Mouse (Mus musculus) stomach, embryonic 14.5 days (tissue): ENCODE measurements around the gene 2810006K23Rik. TPM values are rescaled to one million over a fixed set of nuclear protein-coding genes. Genes with fewer than 3 reads are reported as not detected.

ENCODE experiments used
- ATAC-seq: fragments of 200-750 bp; cut with Nextera tagmentation; 2 replicates; pipeline ENCODE4 v1.8.0; 2017; ENCODE audit warnings: low read depth, moderate TSS enrichment; ENCODE audit not compliant: insufficient number of reproducible peaks, insufficient read depth, low FRiP score
- H3K27ac ChIP-seq: fragments of 300-500 bp; sonication (generic); 2 replicates; pipeline ENCODE4 v1.5.1; 2014; ENCODE audit warnings: mild to moderate bottlenecking, low read length, moderate library complexity, mixed read lengths
- H3K27me3 ChIP-seq: fragments of 300-500 bp; sonication (generic); 2 replicates; pipeline ENCODE4 v1.6.1; 2014; ENCODE audit warnings: low read length, control low read depth, mixed read lengths; ENCODE audit not compliant: control insufficient read depth, insufficient read depth
- H3K36me3 ChIP-seq: fragments of 300-500 bp; sonication (generic); 2 replicates; pipeline ENCODE4 v1.6.1; 2014; ENCODE audit warnings: mild to moderate bottlenecking, control low read depth, low read length, moderate library complexity, mixed read lengths; ENCODE audit not compliant: control insufficient read depth, insufficient read depth
- H3K4me1 ChIP-seq: fragments of 300-500 bp; sonication (generic); 2 replicates; pipeline ENCODE4 v1.6.1; 2014; ENCODE audit warnings: low read length, control low read depth, mixed read lengths; ENCODE audit not compliant: control insufficient read depth, insufficient read depth
- H3K4me2 ChIP-seq: fragments of 300-500 bp; sonication (generic); replicated peaks from 2 replicates; pipeline ENCODE4 v1.6.1; 2014; ENCODE audit warnings: low read depth, low read length, control low read depth
- H3K4me3 ChIP-seq: fragments of 300-500 bp; sonication (generic); 2 replicates; pipeline ENCODE4 v1.5.1; 2014; ENCODE audit warnings: low read depth, low read length, control low read depth
- H3K9ac ChIP-seq: fragments of 300-500 bp; sonication (generic); replicated peaks from 2 replicates; pipeline ENCODE4 v1.6.1; 2014; ENCODE audit warnings: low read depth, mild to moderate bottlenecking, control low read depth, low read length, moderate library complexity, mixed read lengths
- H3K9me3 ChIP-seq: fragments of 300-500 bp; sonication (generic); 2 replicates; pipeline ENCODE4 v1.6.1; 2016; ENCODE audit warnings: low read depth, low read length, control low read depth; ENCODE audit not compliant: control insufficient read depth
- WGBS: fragments of 180-500 bp; shearing (Covaris S2); extraction: QIAGEN DNeasy Blood & Tissue Kit; methylation state at CpG from one replicate; pipeline ENCODE4 v1.1.7; 2014; 5-methylcytosine and 5-hydroxymethylcytosine counted together
- polyA plus RNA-seq: library from polyadenylated mRNA; unstranded; fragments of >200 nt; fragmentation: Nextera tagmentation; extraction: Ambion mirVana; gene quantifications from 2 replicates; pipeline ENCODE4 v1.2.1, GENCODE M21; 2014

Gene 2810006K23Rik
- polyA plus RNA-seq, 1 experiment from 2014 or later = 10.8 TPM

GRCm38 (mm10) chr5:124380121-124380520 is 52.2 kb downstream of the 2810006K23Rik start:
- no peak overlapping the region for H3K27ac ChIP-seq
- ATAC-seq = no peak
- H3K4me3 ChIP-seq = no peak overlapping the region
- H3K27me3 ChIP-seq = no peaks in the 10 kb centered on the region
- H3K9ac ChIP-seq = no peak overlapping the region
- 86% methylated on average over 1 of the region's 1 CpGs for WGBS
- no peaks in the 10 kb centered on the region for H3K9me3 ChIP-seq
- peaks cover 77% of the 10 kb centered on the region for H3K36me3 ChIP-seq
- H3K4me2 ChIP-seq = no peak overlapping the region
- H3K4me1 ChIP-seq = no peaks in the 10 kb centered on the region

GRCm38 (mm10) chr5:124387932-124388331 is 60.0 kb downstream of the 2810006K23Rik start:
- Histone ChIP-seq H3K36me3 (peaks cover 81% of the 10 kb centered on the region), H3K4me1 (no peaks in the 10 kb centered on the region), H3K9ac (no peak overlapping the region), H3K9me3 (no peaks in the 10 kb centered on the region), H3K27me3 (no peaks in the 10 kb centered on the region), H3K4me3 (no peak overlapping the region), H3K4me2 (no peak overlapping the region), H3K27ac (no peak overlapping the region)
- WGBS = 71% methylated on average over 5 of the region's 5 CpGs
- no peak for ATAC-seq

Other genes with a start within 250 kb of the 2810006K23Rik start
- 1.7 and 2.1 TPM in 2 replicates for gene Abcb9, start 232.3 kb upstream of the 2810006K23Rik start, polyA plus RNA-seq
- 14.5 and 16.8 TPM in 2 replicates for gene Ogfod2, start 215.8 kb upstream of the 2810006K23Rik start, polyA plus RNA-seq
- 92.6 and 99.1 TPM in 2 replicates for gene Arl6ip4, start 212.0 kb upstream of the 2810006K23Rik start, polyA plus RNA-seq
- 6.6 and 6.9 TPM in 2 replicates for gene Pitpnm2, start 78.3 kb upstream of the 2810006K23Rik start, polyA plus RNA-seq
- gene Mphosph9, start 117 bp upstream of the 2810006K23Rik start, polyA plus RNA-seq = 18.3 and 20.2 TPM in 2 replicates
- gene Cdk2ap1, start 35.0 kb downstream of the 2810006K23Rik start, polyA plus RNA-seq = 50.8 and 53.7 TPM in 2 replicates
- gene Sbno1, start 97.9 kb downstream of the 2810006K23Rik start, polyA plus RNA-seq = 95.3 and 104 TPM in 2 replicates
- 52.9 and 59.8 TPM in 2 replicates for gene Kmt5a, start 111.8 kb downstream of the 2810006K23Rik start, polyA plus RNA-seq
- gene Rilpl2, start 150.3 kb downstream of the 2810006K23Rik start, polyA plus RNA-seq = 30.6 and 31.7 TPM in 2 replicates
- 11.5 and 14.2 TPM in 2 replicates for gene Snrnp35, start 155.0 kb downstream of the 2810006K23Rik start, polyA plus RNA-seq
- 14.9 and 16.8 TPM in 2 replicates for gene Rilpl1, start 203.3 kb downstream of the 2810006K23Rik start, polyA plus RNA-seq
- gene Tmed2, start 212.6 kb downstream of the 2810006K23Rik start, polyA plus RNA-seq = 519 and 589 TPM in 2 replicates
- gene Ddx55, start 224.8 kb downstream of the 2810006K23Rik start, polyA plus RNA-seq = 15.3 and 16.4 TPM in 2 replicates